8 mouse cellular contexts compared by ENCODE assay signal in genomic region chr1:155030908-155031307, GRCm38 (mm10).
DNase-seq lines count a peak whose midpoint lies in the region; ATAC-seq and TF ChIP-seq lines count a peak whose summit lies in the region.

No protein-coding gene starts in this region.

- ATAC-seq in hindbrain, postnatal 0 days = no peak

- H3K36me3 ChIP-seq in hindbrain, embryonic 10.5 days = no peaks in the 10 kb centered on the region
- H3K36me3 ChIP-seq in hindbrain, postnatal 0 days (ENCODE audit: insufficient read depth, low read length) = no peaks in the 10 kb centered on the region
- no peaks in the 10 kb centered on the region for H3K36me3 ChIP-seq in erythroblast, embryonic 14.5 days (ENCODE audit: control insufficient read depth)

- DNase-seq in hindbrain, embryonic 10.5 days (ENCODE audit: low spot score) = peak; percentile 58
- no peak for DNase-seq in hindbrain, postnatal 0 days (ENCODE audit: low spot score)
- DNase-seq in urinary bladder, postnatal 14 days (ENCODE audit: low spot score) = peak; percentile 64
- no peak for DNase-seq in urinary bladder, postnatal 4 days (ENCODE audit: low spot score in 2 of 2)
- peak; percentile 69 for DNase-seq in thymus, postnatal 4 days
- no peak for DNase-seq in adrenal gland, postnatal 4 days (ENCODE audit: low spot score in 2 of 2)
- DNase-seq in right cerebral cortex, postnatal 4 days = no peak

- H3K4me2 ChIP-seq in hindbrain, postnatal 0 days (ENCODE audit: low read depth, low read length) = no peak overlapping the region

- no peaks in the 10 kb centered on the region for H3K9me3 ChIP-seq in hindbrain, embryonic 10.5 days
- no peaks in the 10 kb centered on the region for H3K9me3 ChIP-seq in hindbrain, postnatal 0 days (ENCODE audit: low read length)
- H3K9me3 ChIP-seq in erythroblast, embryonic 14.5 days (ENCODE audit: control insufficient read depth, low read length) = no peaks in the 10 kb centered on the region

- H3K4me3 ChIP-seq in hindbrain, embryonic 10.5 days = peak overlapping the region; percentile 11; the same call in 1 of the 2 replicates
- H3K4me3 ChIP-seq in hindbrain, postnatal 0 days (ENCODE audit: low read length) = no peak overlapping the region
- peak overlapping the region; percentile 28 for H3K4me3 ChIP-seq in erythroblast, embryonic 14.5 days (replicated peaks)

- peaks cover 46% of the 10 kb centered on the region for H3K4me1 ChIP-seq in hindbrain, embryonic 10.5 days (replicated peaks)
- H3K4me1 ChIP-seq in hindbrain, postnatal 0 days (ENCODE audit: insufficient read depth, low read length) = no peaks in the 10 kb centered on the region
- peaks cover 71% of the 10 kb centered on the region for H3K4me1 ChIP-seq in erythroblast, embryonic 14.5 days (ENCODE audit: control insufficient read depth)

- peak overlapping the region; percentile 82 for H3K27ac ChIP-seq in hindbrain, embryonic 10.5 days
- no peak overlapping the region for H3K27ac ChIP-seq in hindbrain, postnatal 0 days

- WGBS in hindbrain, embryonic 10.5 days = 8% methylated on average over 9 of the region's 9 CpGs
- 21% methylated on average over 9 of the region's 9 CpGs for WGBS in hindbrain, postnatal 0 days

- no peak for TF ChIP-seq CTCF in hindbrain, postnatal 0 days (IDR thresholded peaks at IDR 0.05; ENCODE audit: low read depth)

- no peak overlapping the region for H3K9ac ChIP-seq in hindbrain, postnatal 0 days (replicated peaks; ENCODE audit: low read length)

- peaks cover 21% of the 10 kb centered on the region for H3K27me3 ChIP-seq in hindbrain, embryonic 10.5 days (ENCODE audit: insufficient read depth, poor library complexity, severe bottlenecking)
- H3K27me3 ChIP-seq in hindbrain, postnatal 0 days (ENCODE audit: insufficient read depth, low read length) = no peaks in the 10 kb centered on the region
- H3K27me3 ChIP-seq in erythroblast, embryonic 14.5 days (ENCODE audit: control insufficient read depth) = no peaks in the 10 kb centered on the region

Comparison
In these comparisons a context has a peak if more than half of its experiments do, and no peak if none do; other contexts are left out.
1. DNase-seq: peak in hindbrain, embryonic 10.5 days (single experiment), urinary bladder, postnatal 14 days (single experiment) and thymus, postnatal 4 days (single experiment); none in hindbrain, postnatal 0 days (single experiment), urinary bladder, postnatal 4 days (0 of 2), adrenal gland, postnatal 4 days (0 of 2) and right cerebral cortex, postnatal 4 days (single experiment).